Mouse (Mus musculus) CD4-positive helper T cell, adult 2 months (primary cell): ENCODE data around the gene Tead1.

Experiments used
- DNase-seq: peaks from one replicate; pipeline ENCODE4 v3.0.0-alpha.2; 2012; ENCODE audit warnings: low read depth, missing footprints, low spot score

Tead1 gene

GRCm38 (mm10) chr7:112685993-112686392 lies 6.9 kb downstream of the Tead1 start:
- no peak for DNase-seq

- DNase-seq: no peak
Measured at GRCm38 (mm10) chr7:112686586-112686985, 7.5 kb downstream of the Tead1 start.

GRCm38 (mm10) chr7:112688425-112689001 lies 9.4 kb downstream of the Tead1 start:
- no peak for DNase-seq

GRCm38 (mm10) chr7:112690836-112691781 lies 12.0 kb downstream of the Tead1 start:
- DNase-seq: no peak

- DNase-seq: no peak
Measured at GRCm38 (mm10) chr7:112693566-112693965, 14.4 kb downstream of the Tead1 start.

- no peak for DNase-seq
Measured at GRCm38 (mm10) chr7:112696777-112697161, 17.7 kb downstream of the Tead1 start.

- no peak for DNase-seq
Measured at GRCm38 (mm10) chr7:112697162-112697841, 18.2 kb downstream of the Tead1 start.

GRCm38 (mm10) chr7:112700082-112700481 lies 21.0 kb downstream of the Tead1 start:
- no peak for DNase-seq

- DNase-seq: no peak
Measured at GRCm38 (mm10) chr7:112703341-112703740, 24.2 kb downstream of the Tead1 start.

GRCm38 (mm10) chr7:112705870-112706269 lies 26.8 kb downstream of the Tead1 start:
- DNase-seq: no peak

- no peak for DNase-seq
Measured at GRCm38 (mm10) chr7:112706756-112707155, 27.6 kb downstream of the Tead1 start.

GRCm38 (mm10) chr7:112710409-112711107 lies 31.4 kb downstream of the Tead1 start:
- DNase-seq: no peak

- DNase-seq: no peak
Measured at GRCm38 (mm10) chr7:112711977-112712376, 32.9 kb downstream of the Tead1 start.

GRCm38 (mm10) chr7:112713509-112713908 lies 34.4 kb downstream of the Tead1 start:
- DNase-seq: no peak

- no peak for DNase-seq
Measured at GRCm38 (mm10) chr7:112714783-112715182, 35.7 kb downstream of the Tead1 start.

- no peak for DNase-seq
Measured at GRCm38 (mm10) chr7:112716701-112717100, 37.6 kb downstream of the Tead1 start.

- no peak for DNase-seq
Measured at GRCm38 (mm10) chr7:112717676-112718075, 38.6 kb downstream of the Tead1 start.

GRCm38 (mm10) chr7:112719394-112720142 lies 40.5 kb downstream of the Tead1 start:
- no peak for DNase-seq

- DNase-seq: no peak
Measured at GRCm38 (mm10) chr7:112720143-112720988, 41.2 kb downstream of the Tead1 start.

GRCm38 (mm10) chr7:112720989-112721337 lies 41.8 kb downstream of the Tead1 start:
- no peak for DNase-seq
